Mouse (Mus musculus): Measurements from ENCODE around the gene Gas2l3.

DNA sequence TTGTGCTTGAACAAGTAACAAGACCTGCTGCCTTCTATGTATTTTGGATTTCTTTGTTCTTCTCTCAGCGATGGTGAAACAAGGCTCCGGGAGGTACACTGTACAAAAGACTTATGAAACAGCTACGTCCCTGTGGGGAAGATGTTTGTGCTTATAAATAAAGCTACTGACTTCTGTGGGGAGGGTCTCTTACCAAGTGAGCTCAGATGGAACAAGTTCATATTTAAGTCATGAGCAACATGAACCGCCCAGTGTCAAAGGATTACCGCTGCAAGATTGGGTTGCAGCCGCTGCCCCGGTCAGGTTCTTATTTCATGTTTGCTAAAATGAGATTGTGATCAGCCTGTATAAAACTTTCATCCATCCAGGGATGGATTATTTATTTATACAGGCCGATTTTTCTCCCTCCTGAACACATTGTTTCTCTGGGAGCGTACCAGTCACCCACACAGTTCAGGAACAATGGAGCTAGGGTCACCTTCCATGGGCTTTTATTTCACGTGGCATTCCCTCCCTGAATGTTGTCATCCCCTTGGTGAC, 38.4 kb upstream of the Gas2l3 start:
- no peak for TF ChIP-seq GATA1 (IDR thresholded peaks at IDR 0.05; ENCODE audit: low read length)
- TF ChIP-seq TAL1 (IDR thresholded peaks at IDR 0.05; ENCODE audit: low read length) = no peak

All from erythroblast, embryonic 14.5 days (primary cell).